Mouse (Mus musculus) liver, adult (tissue): Measurements from ENCODE around the gene Tas1r2.

ENCODE experiments used
- GATA4 ChIP-seq: IDR thresholded peaks from 2 replicates; pipeline ENCODE4 v1.6.1; 2014; ENCODE audit warnings: mild to moderate bottlenecking, low read length; ENCODE audit not compliant: insufficient replicate concordance

Tas1r2 gene

GRCm38 (mm10) chr4:139630171-139630570, 23.2 kb upstream of the Tas1r2 start:
- no peak; the same call in 1 of the 2 replicates for TF ChIP-seq GATA4

- TF ChIP-seq GATA4, result no peak
Measured at GRCm38 (mm10) chr4:139631141-139631540, 22.2 kb upstream of the Tas1r2 start.

- no peak for TF ChIP-seq GATA4
Measured at GRCm38 (mm10) chr4:139631569-139632253, 21.6 kb upstream of the Tas1r2 start.

- TF ChIP-seq GATA4, result no peak
Measured at GRCm38 (mm10) chr4:139632254-139632580, 21.1 kb upstream of the Tas1r2 start.

DNA sequence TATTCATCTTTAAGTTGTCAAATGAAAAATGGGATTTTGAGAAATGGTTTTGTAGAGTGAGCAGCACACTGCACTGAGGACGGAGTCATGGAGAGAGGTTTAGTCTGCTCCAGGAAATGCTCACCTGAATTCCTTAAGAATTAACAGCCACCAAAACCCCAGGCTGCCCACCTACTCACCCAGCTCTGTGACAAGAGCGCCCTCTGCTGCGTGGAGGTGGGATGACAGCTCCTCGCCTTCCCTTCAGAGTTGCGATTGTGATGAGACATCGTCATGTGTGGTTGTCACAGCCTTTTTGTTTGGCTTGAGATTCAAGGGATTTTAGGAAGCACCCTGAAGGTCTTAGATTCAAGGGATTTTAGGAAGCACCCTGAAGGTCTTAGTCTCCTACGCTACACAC, 17.0 kb upstream of the Tas1r2 start:
- no peak for TF ChIP-seq GATA4

- TF ChIP-seq GATA4, result no peak
Measured at GRCm38 (mm10) chr4:139637847-139638246, 15.5 kb upstream of the Tas1r2 start.

DNA sequence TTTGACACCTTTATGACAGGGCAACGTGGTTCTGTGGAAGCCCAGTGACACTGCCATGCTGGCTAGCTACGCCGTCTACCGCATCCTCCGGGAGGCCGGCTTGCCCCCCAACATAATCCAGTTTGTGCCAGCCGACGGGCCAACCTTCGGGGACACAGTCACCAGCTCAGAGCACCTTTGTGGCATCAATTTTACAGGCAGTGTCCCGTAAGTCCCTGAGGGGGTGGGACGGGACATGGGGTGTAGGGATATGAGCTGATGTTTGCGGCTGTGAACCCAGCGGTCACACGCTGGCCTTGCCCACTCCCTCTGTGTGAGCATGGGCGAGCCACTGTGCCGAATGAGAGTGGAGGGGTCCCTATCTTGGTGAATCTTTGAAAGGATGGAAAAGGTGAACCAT, 15.0 kb upstream of the Tas1r2 start:
- TF ChIP-seq GATA4, result no peak

GRCm38 (mm10) chr4:139639801-139640200, 13.5 kb upstream of the Tas1r2 start:
- TF ChIP-seq GATA4, result no peak

DNA sequence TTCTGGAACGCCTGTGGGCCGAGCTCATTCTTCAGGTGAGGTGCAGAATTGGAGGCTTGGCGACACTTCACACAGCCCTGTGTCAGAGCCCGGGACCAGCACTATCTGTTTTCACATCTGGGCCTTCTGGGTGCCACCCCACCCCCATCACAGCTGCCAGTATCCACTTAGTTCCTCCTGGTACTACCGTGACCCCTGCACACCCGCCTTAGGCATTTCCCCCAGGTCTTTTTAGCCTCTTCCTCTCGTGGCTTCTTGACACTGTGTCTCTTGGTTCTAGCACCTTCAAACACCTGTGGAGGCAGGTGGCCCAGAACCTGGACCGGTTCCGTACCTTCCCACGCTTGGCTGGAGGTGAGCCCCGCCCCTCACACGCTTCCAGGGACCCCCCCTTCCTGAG, 13.0 kb upstream of the Tas1r2 start:
- no peak for TF ChIP-seq GATA4

- TF ChIP-seq GATA4, result no peak
Measured at GRCm38 (mm10) chr4:139640775-139641174, 12.6 kb upstream of the Tas1r2 start.

DNA sequence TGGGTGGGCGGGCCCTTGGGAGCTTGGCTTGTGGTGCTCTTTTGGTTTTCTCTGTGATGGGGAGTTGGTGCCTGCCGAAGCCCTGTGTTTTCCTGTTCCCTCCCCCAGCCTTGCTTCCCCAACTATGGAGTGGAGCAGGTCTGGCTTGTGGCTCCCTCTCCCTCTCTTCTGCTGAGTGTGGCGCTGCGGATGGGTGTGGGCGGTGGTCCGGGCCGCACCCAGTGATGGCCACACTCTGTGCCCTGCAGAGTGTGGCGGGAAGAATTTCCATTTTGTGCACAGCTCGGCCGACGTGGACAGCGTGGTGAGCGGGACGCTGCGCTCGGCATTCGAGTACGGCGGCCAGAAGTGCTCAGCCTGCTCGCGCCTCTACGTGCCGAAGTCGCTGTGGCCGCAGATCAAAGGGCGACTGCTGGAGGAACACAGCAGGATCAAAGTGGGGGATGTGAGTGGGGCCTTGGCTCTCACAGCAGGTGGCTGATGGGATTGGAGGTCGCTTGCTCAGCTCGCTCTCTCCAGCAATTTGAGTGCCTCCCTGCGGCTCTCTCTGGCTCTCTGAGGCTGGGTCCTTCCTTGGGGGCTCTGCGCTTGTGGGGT, 11.4 kb upstream of the Tas1r2 start:
- TF ChIP-seq GATA4, result no peak

GRCm38 (mm10) chr4:139643972-139644371, 9.4 kb upstream of the Tas1r2 start:
- no peak for TF ChIP-seq GATA4

DNA sequence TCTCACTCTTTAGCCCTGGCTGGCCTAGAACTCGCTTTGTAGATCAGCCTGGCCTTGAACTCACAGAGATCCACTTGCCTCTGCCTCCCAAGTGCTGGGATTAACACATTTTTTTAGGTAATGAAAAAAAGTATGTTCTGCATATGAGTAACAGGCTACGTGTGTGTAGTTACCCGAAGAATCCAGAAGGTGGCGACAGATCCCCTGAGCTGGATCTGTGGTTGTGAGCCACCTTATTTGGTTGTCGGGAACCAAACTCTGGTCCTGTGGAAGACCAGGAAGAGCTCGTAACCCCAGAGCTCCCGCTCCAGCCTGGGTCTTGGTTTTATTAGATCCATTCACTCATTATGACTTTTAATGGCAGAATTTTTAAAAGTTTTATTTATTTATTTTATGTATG, 6.4 kb upstream of the Tas1r2 start:
- no peak for TF ChIP-seq GATA4

DNA sequence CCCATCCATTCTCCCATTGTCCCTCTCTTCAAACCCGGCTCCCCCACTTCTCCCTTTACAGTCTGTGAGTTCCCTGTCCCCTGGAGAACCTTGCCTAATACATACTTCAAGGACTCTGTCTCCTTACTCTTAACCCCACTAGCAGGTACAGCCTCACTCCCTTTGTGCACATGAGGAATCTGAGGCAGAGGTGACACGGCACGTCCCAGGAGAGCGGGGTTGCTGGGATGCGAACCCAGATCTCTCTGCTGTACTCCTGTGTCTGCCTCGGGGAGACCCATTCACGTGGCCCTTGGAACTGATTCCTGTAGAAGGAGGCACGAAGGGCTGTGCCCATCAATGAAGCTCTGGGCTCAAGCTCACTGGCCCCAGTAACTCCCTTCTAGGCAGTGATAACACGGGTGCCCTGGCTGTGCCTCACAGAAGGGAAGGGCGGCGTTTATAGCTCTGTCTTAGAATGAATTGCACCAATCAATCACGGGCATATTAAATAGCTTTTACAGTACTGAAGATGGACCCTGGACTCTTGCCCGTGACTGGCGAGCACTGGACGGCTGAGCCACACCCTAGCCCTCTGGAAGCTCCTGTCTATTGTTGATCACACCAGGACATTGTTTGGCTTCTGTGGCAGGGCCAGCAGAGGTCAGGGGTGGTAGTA, 3.1 kb upstream of the Tas1r2 start:
- TF ChIP-seq GATA4, result no peak

DNA sequence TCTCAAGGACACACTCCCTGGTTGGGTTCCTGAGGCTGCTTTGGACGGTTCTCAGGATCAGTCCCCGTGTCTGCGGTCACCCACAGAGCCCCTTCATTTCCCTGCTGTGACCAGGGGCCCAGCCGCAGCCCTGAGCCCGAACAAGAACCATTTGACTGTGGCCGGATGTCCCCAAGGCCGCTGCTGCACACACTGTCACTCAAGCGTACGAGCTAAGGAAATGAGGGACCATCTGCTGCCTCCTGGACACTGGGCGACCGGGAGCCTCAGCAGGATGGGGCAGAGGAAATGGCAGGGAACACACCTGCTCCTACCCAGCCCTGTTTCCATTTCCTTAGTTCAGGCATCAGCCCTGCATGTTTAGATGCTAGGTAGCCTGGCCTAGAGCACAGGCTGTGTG, 2.4 kb upstream of the Tas1r2 start:
- TF ChIP-seq GATA4, result no peak

GRCm38 (mm10) chr4:139661897-139662296, 8.6 kb downstream of the Tas1r2 start:
- no peak for TF ChIP-seq GATA4
